Mouse (Mus musculus): ENCODE data around the gene Il9r. TPM values are rescaled to one million over a fixed set of nuclear protein-coding genes. Genes with fewer than 3 reads are reported as not detected.
A peak's percentile ranks its signal among the peaks of the same experiment; 100 is the strongest.

The Il9r gene
- total RNA-seq, 2 experiments from 2014 or later = 0.07 TPM; not detected in 1

DNA sequence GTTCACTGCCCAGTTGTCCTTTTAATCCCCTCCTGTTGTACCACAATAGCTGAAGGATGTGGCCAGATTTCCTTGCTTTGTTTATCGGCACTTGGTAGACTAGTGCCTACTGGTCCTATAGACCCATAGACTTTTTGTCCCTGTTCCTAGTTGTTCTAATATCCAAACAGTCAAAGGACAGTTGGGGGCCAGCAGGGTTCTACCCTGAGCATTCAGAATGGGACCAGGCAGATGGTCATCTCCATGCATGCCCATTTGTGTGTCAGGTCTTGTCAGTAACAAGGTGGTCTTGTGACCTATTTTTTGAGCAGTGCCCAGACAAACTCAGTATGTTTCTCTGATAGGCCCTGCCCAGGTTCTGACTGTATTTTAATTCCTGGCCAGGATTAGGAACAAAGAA lies 27.0 kb upstream of the Il9r start:
- ATAC-seq (replicated peaks; ENCODE audit: poor library complexity) = no peak

DNA sequence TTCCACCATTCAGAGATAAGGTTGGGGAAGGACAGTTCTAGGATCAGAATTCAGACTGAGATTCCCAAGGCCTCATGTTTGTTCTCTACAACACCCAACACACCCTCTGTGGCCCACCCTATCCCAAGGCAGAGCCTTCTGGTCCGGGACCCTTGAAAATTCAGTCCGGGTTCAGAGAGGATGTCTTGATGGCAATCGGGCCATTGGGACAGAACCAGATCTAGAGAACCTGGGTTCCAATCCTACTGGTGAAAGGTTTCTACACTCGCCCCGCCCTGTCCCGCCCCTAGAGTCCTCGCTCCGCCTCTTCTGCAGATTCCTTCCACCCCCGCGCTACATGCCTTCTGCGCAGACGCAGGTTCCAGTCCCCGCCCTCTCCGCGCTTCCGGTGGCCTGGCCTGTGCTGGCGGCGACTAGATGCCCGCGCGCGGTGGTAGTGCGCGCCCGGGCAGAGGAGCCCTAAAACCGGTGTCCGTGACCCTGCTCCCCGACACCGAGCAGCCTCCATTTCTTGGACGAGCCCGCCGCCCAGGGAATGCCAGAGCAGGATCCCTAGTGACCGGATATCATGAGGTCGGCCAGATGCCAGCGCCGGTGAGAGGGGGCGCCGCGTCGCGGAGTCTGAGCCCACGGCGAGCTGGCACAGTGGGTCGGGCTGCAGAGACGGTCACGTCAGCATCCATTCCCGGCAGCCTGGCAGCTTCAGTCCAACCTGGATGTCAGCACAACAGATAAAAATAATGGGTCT lies 26.2 kb upstream of the Il9r start, which contains the start of gene Mpg:
Gene Mpg (plus strand): TSS at position 382 of the 748 bp plus-strand sequence.
- peak; percentile 81 for ATAC-seq (replicated peaks; ENCODE audit: poor library complexity)

DNA sequence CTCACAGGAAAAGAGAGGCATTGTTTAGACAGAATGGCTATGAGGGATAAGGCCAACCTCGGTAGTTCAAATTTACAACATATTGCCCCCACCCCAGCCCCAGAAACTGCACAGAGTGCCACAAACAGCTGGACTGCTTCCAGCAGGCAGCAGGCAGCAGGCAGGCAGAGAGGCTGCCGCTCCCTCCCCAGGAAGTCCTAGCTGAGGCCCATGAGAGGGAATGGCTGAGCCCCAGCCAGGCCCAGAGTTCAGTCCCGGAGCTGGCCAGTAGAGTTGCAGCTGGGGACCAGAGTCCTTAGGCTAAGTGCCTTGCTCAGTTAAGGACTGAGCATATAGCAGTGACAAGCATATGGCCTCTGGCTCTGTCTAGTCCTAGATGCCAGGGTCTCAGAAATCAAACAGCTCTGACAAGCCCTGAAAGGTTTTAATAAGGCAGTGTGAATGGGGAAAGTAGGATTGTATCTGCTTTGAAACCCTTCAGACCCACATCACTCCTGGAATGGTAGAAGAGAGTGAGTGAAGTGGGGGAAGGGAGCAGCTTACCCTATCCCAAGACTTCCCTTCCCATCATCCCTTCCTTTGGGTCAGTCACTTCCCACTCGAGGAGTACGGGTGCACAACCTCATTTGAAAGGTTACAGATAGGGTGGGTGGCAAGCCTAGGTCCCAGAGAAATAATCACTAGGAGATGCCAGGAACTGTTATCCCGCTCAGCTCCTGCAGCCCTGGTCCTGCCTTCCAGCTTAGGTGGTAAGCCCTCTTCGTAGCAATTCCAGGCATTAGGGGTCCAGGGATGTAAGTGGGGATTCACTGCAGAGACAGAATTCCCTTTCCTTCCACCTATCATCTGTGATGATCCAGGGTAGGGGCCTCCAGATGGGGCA lies 25.4 kb upstream of the Il9r start:
- ATAC-seq (replicated peaks; ENCODE audit: poor library complexity) = no peak

DNA sequence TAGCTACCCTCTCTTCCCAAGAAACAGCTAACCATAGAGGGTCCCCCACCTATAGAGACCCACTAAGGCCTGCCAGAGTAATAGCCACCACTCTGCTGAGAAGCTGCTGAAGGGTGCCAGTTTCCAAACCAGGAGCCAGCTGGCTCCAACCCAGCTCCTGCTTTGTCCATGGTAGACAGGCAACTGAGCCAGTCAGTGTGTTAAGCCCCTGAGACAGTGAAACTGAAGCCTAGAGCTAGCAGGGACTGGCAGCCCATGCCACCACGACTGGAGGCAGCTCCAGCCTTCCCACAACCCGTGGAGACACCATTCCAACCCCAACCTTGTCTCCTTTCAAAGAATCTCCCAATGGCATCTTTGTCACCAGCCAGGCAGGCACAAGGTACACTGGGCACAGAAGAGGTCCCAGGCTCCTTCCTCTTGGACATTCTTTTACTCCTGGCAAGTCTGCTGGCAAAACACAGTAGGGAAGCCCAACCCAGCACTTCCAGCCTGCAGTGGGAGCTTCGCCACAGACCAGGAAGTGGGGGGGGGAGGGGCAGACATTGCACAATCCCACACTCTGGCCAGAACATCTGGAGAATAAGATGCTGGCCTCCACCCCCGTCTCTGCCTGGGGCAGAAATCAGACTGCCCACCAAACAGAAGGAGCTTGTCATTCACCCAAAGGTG lies 24.5 kb upstream of the Il9r start:
- ATAC-seq (replicated peaks; ENCODE audit: poor library complexity) = peak; percentile 29

DNA sequence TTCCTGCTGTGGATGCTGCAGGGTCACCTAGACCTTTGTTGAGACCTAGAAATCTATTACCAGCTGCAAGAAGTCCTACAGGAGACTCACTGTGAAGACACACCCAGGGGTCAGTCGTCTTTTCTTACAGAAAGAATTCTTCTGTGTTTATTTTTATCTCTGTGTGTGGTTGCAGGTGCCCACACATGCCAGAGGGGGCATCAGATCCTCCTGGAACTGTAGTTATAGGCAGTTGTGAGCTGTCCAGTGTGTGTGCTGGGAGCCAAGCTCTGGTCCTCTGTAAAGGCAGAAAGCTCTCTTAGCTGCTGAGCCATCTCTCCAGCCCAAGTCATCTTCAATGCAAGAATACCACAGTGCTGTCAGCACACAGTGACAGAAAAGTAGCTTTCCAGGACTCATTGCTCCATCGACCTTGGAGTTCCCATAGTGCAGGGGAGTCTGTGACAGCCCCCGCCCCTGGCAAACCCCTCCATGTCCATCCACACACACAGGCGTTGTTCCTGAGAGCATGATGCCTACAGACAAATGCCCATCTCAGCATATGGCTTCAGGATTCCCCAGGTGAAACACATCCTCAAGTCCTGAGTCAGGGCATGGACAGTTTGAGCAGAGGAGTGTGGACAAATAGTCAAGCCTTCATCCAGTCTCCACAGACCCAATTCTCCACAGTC lies 23.4 kb upstream of the Il9r start:
- no peak for ATAC-seq (replicated peaks; ENCODE audit: poor library complexity)

DNA sequence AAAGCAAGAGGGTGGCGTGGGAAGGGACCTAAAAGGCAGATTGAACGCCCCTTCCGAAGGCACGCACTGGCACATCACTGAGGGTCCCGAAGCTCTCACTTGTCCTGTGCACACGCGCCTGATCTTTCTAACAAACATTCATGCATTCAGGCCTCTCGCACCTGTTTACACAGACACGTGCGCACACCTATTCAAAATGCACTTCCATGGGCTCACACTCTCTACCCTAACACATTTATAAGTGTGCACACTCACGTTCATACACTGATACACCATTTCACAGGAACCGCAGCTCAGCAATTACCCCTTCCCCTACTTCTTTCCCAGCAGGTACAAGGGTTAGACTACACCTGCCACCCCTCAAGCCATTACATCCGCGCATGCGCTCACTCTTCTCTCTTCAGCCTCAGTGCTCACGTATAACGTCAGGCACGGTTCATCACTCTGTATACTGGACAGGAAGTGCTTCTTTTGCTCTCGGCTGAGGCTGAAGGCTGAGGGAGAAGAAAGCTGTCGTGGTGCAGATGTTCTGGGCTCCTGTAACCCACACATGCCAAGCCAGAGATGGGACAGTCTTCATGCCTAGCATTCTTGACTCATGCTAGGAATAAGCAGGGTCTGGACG lies 22.6 kb upstream of the Il9r start:
- no peak for ATAC-seq (replicated peaks; ENCODE audit: poor library complexity)

DNA sequence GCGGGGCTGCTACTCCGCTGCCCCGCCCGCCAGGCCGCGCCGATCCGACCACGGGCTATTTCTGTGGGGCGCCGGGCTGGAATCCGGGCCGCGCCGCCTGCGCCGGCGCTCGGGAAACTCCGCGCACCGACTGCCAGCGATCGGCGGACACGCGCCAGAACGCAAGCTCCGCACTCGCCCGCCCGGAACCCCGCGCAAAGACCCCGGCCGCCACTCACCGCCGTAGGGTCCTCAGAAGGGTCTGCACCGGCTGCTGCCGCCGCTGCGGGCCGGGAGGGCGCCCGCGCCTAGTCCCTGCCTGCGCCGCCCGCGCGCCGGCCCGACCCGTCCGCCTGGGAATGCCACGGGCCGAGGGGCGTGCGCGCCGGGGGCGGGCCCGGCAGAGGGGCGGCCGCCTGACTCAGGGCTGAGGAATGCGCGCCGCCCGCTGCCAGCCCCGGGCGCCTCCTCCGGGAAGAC lies 21.9 kb upstream of the Il9r start, which contains the start of gene Rhbdf1:
Gene Rhbdf1 (minus strand): TSS at position 350 of the 459 bp plus-strand sequence.
- ATAC-seq (replicated peaks; ENCODE audit: poor library complexity) = no peak

DNA sequence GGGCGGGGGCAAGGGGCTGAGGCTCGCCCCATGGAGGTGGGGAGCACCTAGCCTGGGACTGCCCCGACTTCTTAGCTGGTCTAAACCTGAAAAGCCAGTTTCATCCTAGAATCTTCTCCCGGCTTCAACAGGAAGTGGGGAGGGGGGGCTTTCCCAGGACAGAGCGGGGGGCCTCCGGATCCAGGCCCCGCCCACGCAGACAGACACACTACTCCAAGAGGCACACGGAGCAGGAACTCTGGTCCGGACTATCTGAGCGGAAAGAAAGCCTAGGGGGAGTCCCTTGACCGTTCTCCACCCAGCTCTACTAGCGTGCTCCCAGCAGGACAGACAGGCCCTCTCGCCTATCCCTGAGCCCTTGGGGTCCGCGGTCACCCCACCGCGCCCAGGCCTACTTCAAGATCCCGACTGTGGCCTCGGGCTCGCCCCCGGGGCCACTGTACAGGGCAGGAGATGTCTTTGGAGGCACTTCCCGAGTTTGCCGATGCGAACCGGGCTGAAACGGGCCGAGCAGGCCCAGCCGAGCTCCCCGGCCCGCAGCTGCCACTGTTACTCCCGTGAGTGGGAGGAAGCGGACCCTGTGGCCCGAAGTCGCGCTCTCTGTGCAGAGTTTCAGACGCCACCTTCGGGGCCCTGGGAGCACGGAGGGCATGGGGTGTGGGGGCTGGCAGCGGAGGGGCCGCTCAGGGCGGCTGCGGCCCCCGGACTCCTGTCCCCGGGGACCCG lies 21.3 kb upstream of the Il9r start:
- 0 out of 2 replicates have a peak, but pooled peaks have one; percentile 7 for ATAC-seq (replicated peaks; ENCODE audit: poor library complexity)

DNA sequence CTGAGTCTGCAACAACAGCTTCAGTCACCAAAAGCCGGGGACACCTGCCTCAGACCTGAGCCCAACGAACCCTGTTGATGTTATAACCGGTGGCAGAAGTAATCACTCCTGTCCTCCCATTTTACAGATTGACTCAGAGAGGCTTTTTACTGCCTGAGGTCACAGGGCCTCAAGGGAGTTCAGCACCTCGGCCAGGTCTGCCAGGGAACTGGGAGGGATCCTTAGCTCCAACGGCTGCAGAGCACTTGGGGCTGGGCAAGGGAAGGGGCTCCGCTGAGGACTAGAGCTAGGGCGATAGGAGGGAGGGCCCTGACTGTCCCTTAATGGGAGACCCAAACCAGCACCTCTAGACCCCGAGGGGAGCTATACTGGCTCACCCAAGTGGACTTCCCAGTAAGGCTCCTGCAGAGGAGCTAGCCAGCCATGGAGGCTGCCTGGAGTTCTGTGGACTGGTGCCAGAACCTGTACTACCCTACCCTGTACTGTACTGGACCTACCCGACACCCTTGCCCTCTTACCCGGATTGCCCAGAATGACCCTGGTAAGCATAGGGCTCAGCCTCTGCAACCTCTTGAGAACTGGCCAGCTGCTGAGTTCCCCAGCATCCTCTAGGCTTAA lies 20.6 kb upstream of the Il9r start:
- ATAC-seq (replicated peaks; ENCODE audit: poor library complexity) = no peak

DNA sequence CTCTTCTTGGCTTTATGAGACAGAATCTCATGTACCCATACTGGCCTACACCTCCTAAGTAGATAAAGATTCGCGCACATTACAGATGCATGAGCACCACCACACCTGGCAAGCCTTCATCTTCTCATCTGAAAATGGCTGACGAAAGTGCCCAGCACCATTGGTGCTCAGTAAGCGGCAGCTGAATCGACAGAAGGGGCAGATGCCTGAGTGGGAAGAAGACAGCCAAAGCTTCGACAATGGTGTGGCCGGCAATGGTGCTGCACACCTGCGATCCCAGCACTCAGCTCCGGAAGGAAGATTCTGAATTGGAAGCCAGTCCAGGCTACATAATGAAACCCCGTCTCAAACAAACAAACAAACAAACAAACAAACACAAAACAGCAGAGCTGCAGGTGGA lies 19.2 kb upstream of the Il9r start:
- ATAC-seq (replicated peaks; ENCODE audit: poor library complexity) = no peak

DNA sequence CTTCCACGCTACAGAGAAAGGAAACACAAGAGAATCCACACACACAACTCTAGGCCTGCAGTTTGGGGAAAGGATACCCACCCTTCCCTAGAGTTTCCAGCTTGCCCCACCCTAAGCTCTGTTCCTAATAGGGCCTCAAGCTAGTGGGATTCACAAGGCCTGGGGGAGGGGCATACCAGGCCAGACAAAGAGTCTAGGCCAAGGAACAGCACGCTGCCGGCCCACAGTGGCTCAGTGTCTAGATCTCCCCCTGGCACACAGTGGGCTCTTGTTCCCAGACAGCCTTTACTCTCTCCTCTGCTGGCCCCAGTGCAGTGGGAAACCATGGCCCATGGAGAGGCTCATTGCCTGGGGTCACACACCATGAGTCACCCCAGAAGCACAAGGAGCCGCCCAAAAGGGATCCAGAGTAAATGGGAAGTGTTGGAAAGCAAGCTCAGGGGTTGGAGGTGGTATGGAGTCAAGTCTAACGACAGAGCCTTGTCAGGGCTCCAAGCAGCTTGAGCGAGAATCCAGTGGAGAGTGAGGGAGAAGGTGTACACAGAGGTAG lies 18.5 kb upstream of the Il9r start:
- ATAC-seq (replicated peaks; ENCODE audit: poor library complexity) = no peak

DNA sequence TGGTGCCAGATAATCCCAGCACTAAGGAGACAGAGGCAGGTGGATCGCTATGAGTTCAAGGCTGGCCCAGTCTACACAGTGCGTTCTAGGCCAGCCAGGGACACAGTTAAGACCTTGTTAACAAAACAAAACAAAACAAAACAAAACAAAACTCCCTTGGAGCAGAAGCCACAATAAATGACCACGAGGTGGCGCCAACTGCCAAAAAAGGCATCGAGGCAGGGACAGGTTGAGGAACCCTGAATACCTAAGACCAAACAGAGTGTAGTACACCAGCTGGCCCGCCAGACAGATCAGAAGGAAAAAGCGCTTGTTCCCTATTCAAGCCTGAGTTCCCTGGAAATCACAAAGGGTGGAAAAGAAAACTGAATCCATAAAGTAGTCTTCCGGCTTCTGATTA lies 16.8 kb upstream of the Il9r start:
- ATAC-seq (replicated peaks; ENCODE audit: poor library complexity) = peak; percentile 85

DNA sequence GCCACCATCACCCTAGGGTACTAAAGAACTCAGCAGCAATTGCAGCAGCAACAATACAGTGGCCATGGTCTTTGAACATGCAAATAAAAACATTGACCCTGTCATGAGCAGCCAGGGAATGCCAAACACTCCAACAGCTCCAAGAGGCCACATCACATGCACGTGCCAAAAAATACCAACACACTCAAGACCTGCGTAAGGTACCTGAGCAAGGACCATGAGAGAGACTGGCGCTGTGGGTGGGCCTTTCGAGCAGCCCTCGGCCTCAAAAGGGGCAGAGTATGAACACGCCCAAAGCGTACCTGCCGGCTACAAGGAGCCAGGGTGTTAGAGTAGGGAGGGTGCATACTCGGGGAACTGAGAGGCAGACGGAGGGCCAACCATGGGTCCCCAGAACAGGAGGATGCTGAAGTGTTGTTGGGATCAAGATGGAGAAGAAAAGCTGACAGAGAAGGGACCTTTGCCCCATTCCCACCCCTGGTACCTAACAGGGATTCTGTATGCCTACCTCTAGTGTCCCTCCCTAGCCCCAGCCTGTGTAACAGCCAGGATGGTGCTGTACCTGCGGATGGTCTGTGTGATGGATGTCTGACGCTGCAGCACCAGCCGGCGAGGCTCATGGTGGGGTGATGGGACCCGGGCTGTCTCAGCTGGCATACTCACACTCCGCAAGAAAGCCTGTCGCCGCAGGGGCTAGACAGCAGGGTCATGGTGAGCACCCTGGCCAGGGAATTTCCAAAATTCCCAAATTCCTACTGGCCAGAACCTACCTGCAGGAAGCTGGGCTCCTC lies 15.5 kb upstream of the Il9r start:
- no peak for ATAC-seq (replicated peaks; ENCODE audit: poor library complexity)

DNA sequence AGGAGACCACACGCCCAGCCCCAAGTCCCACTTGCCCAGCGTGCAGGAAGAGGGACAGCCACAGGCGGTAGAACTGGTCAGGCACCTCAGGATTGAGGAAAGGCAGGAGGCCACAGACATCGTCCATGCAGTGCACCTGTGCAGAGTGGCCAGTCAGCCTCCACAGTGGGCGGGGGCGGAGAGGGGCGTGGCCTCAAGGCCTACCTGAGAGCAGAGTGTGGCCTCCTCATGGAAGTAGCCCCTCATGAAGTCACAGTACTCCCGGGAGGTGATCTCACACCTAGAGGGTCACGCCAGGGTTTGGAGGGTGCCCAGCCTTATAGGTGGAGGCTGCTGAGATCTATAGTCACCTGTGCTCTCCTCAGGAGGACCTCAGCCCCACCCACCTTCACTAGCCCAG lies 10.5 kb upstream of the Il9r start:
- ATAC-seq (replicated peaks; ENCODE audit: poor library complexity) = no peak

DNA sequence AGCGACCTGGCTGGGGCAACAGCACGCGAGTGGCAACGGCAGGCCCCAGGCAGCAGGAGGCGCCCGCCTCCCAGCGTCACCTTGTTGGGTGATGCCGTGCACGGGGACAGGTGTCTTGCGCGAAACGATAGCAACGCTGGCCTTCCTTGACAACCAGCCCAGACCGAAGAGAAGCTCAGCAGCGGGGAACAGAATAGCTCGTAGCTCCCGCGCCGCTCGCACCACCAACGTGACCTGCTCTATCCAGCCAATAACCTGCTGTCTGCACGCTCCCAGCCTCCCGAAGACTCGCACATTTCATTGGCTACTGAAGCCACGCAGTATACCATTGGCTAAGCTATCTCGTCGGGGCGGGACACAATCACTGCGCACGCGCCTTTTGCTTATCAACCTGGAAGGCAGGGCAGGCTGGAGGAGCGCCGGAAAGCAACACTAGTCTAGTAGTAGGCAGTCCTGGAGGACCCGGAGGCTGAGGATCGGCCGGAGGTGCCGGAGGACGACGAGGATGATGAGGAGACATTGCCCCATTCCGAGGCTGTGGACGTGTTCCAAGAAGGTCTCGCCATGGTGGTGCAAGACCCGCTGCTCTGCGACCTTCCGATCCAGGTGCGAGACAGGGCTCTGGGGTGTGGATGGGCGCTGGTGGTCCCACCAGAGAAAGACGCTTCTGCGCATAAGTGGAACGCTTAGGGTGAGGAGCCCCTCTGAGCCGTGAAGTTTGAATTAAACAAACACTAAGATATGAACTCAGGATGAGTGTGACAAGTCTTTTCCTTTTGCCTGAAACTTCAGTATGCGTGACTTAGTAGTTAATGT lies 5.2 kb upstream of the Il9r start, which contains the start of gene Snrnp25:
Gene Snrnp25 (plus strand): TSS at position 358 of the 816 bp plus-strand sequence.
- ATAC-seq (replicated peaks; ENCODE audit: poor library complexity) = peak; percentile 94

DNA sequence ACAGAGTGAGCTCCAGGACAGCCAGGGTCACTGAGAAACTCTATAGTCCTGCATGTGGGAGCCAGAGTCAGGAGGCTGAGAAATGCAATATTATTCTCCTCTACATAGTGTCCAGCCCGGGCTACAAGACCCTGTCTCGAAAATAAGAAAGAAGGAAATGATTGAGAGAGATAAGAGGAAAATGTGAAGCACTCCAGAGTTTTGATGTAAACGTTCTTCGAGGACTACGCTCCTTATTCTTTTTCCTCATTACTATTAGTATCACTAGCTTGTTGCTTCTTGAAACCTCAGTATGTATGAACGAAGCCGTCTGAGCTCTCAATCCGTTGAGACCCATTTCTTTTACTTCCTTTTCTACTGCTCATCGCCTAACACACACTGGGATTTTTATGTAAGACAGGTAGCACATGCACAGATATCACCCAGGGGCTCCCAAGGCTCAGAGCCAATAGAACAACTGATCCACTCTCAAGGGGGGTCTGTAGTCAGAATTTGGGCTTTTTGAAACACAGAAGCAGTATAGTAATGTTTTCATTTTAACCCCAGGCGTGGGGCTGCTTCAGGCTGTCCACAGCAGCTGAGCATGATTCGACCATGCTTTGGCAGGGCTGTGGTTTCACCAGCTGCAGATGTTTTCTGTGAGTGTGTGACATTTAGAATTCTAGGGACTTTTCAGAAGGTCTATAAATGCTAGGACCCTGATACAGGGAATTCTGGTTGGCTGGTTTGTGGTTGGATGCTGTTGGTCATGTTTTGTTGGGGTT lies 2.0 kb upstream of the Il9r start:
- ATAC-seq (replicated peaks; ENCODE audit: poor library complexity) = no peak

Data from megakaryocyte progenitor cell, adult 5-6 weeks (primary cell).